Mouse (Mus musculus): Measurements from ENCODE around the gene Acot8.

- TF ChIP-seq FLI1 (IDR thresholded peaks at IDR 0.05; ENCODE audit: low read length) (no peak), GATA1 (IDR thresholded peaks at IDR 0.05; ENCODE audit: borderline replicate concordance, low read length) (no peak)
Measured at GRCm38 (mm10) chr2:164835164-164835563, 30.5 kb upstream of the Acot8 start.
